Mouse (Mus musculus): ENCODE results near the gene Tmx4. TPM values are rescaled to one million over a fixed set of nuclear protein-coding genes. Genes with fewer than 3 reads are reported as not detected.
"Not testable (repeated sequence)": the region's sequence is repeated elsewhere in the genome, so short reads cannot be mapped to it uniquely, and the experiment has no call there.

Tmx4 gene
- polyA plus RNA-seq, 1 experiment from 2014 or later: 142 TPM

DNA sequence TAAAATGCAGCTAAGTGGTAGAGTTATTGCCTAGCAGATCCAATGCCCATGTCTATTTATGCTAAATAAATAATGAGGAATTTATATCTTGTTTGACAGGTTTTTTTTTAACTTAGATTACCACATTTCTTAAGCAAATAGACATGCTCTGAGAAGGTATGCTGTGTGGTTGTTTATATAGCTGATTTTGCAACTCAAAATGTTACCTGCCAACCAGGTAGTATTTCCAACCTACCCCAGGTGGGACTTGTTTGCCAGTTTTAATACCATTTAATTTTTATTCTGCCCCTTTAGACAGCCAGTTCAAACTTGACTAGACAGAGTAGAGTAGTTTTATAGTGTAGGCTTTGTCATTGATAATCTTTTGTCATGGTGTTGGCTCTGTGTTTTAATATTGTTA is 10.7 kb upstream of the Tmx4 start:
- no peak overlapping the region for H3K9ac ChIP-seq
- H3K27ac ChIP-seq: no peak overlapping the region
- H3K4me3 ChIP-seq (replicated peaks; ENCODE audit: low read length): no peak overlapping the region
- H3K4me1 ChIP-seq (replicated peaks; ENCODE audit: control insufficient read depth, insufficient read depth, low read length): no peaks in the 10 kb centered on the region
- ATAC-seq (ENCODE audit: low FRiP score): no peak
- no peaks in the 10 kb centered on the region for H3K9me3 ChIP-seq (ENCODE audit: control insufficient read depth, low read length)
- DNase-seq (ENCODE audit: low spot score): no peak
- H3K36me3 ChIP-seq (replicated peaks; ENCODE audit: control insufficient read depth, insufficient read depth): no peaks in the 10 kb centered on the region
- no peak overlapping the region for H3K4me2 ChIP-seq (replicated peaks)
- no peaks in the 10 kb centered on the region for H3K27me3 ChIP-seq (ENCODE audit: control insufficient read depth, insufficient read depth, low read length)

DNA sequence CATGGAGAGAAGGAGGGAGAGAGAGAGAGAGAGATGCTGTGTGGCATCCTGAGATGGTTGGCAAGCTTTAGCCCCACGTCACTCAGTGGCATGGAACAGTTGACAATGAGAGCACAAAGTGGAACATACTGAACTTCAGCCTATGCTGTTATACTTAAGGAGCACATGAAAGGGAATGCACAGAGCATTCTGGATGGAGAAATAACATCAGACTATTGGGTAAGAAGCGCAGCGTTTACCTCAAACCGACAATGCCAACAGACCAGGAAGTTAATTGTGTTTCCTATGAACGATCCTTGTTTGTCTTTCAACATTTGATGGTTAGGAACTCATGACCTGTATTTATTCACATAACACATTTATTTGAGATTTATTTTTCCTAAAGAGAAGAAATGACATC is 8.8 kb upstream of the Tmx4 start:
- no peaks in the 10 kb centered on the region for H3K27me3 ChIP-seq (ENCODE audit: control insufficient read depth, insufficient read depth, low read length)
- H3K4me2 ChIP-seq (replicated peaks): no peak overlapping the region
- H3K27ac ChIP-seq: no peak overlapping the region
- no peak overlapping the region for H3K4me3 ChIP-seq (replicated peaks; ENCODE audit: low read length)
- no peaks in the 10 kb centered on the region for H3K9me3 ChIP-seq (ENCODE audit: control insufficient read depth, low read length)
- H3K36me3 ChIP-seq (replicated peaks; ENCODE audit: control insufficient read depth, insufficient read depth): no peaks in the 10 kb centered on the region
- DNase-seq (ENCODE audit: low spot score): no peak
- no peak for ATAC-seq (ENCODE audit: low FRiP score)
- H3K4me1 ChIP-seq (replicated peaks; ENCODE audit: control insufficient read depth, insufficient read depth, low read length): no peaks in the 10 kb centered on the region
- WGBS: 82% methylated on average over 5 of the region's 5 CpGs
- H3K9ac ChIP-seq: no peak overlapping the region

DNA sequence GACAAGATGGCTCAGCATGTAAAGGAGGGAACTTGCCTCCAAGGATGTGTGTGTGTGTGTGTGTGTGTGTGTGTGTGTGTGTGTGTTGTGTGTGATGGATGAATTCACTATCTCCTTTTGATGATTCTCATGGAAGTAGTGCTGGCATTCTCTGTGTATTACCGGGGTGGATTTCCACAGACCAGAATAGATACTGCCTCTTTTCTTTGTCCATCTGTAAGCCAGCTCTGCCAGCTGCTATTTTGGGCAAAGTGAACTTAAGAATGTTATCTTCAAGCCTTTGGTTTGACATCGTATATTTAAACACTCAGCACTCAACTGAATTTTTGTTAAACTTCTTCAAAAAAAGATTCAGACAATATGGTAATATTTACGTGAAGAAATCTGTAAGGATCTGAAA is 5.1 kb upstream of the Tmx4 start:
- no peak overlapping the region for H3K4me2 ChIP-seq (replicated peaks)
- H3K4me1 ChIP-seq (replicated peaks; ENCODE audit: control insufficient read depth, insufficient read depth, low read length): peaks cover 14% of the 10 kb centered on the region
- DNase-seq (ENCODE audit: low spot score) (no peak), ATAC-seq (ENCODE audit: low FRiP score) (no peak)
- no peaks in the 10 kb centered on the region for H3K27me3 ChIP-seq (ENCODE audit: control insufficient read depth, insufficient read depth, low read length)
- H3K9me3 ChIP-seq (ENCODE audit: control insufficient read depth, low read length): no peaks in the 10 kb centered on the region
- WGBS: 93% methylated on average over 3 of the region's 3 CpGs
- H3K36me3 ChIP-seq (replicated peaks; ENCODE audit: control insufficient read depth, insufficient read depth): no peaks in the 10 kb centered on the region
- H3K27ac ChIP-seq: no peak overlapping the region
- H3K4me3 ChIP-seq (replicated peaks; ENCODE audit: low read length): no peak overlapping the region
- no peak overlapping the region for H3K9ac ChIP-seq

DNA sequence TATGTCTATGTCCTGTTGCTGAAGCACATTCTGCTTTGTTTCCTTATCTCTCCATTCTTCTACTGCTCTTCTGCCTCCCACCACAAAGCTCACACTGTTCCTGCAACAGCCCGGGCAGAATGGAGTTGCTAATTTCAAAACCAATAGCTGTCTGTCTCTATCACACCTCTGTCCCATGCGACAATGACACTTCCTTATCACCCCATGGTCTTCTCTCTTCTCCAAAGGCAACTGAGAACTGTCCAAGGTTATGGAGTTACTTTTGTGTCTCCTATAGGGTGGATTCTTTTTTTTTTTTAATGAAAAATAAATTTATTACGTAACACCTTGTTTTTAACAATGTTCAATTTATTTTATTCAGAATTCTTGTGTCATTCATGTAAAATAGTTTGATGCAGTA is 1.8 kb upstream of the Tmx4 start:
- Histone ChIP-seq H3K9ac (no peak overlapping the region), H3K4me2 (replicated peaks) (no peak overlapping the region), H3K4me1 (replicated peaks; ENCODE audit: control insufficient read depth, insufficient read depth, low read length) (peaks cover 30% of the 10 kb centered on the region), H3K36me3 (replicated peaks; ENCODE audit: control insufficient read depth, insufficient read depth) (no peaks in the 10 kb centered on the region; the same call in 1 of the 2 replicates), H3K27me3 (ENCODE audit: control insufficient read depth, insufficient read depth, low read length) (no peaks in the 10 kb centered on the region), H3K9me3 (ENCODE audit: control insufficient read depth, low read length) (no peaks in the 10 kb centered on the region), H3K27ac (peak overlapping the region; percentile 100), H3K4me3 (replicated peaks; ENCODE audit: low read length) (no peak overlapping the region)
- DNase-seq (ENCODE audit: low spot score) (no peak), ATAC-seq (ENCODE audit: low FRiP score) (no peak)
- WGBS: 72% methylated on average over 3 of the region's 3 CpGs

DNA sequence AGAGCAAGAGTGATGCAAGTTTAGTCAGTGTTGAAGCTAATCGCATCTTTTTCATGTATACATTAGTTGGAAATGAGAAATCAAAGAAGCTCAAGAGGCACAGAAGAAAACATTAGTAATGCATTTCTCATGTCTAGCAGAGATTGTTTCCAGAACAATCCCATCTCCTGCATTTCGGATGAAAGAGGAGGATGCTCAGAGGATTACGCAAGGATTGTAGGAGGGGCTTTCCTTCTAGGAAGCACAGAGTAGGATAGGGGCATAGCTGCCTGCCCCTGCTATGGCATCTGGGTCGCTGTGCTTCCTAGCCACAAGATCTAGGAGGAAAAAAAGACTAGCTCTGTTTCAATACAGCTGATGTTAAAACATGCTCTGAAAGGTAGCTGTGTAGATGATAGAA is 1.2 kb upstream of the Tmx4 start:
- Histone ChIP-seq H3K9me3 (ENCODE audit: control insufficient read depth, low read length) (no peaks in the 10 kb centered on the region), H3K36me3 (replicated peaks; ENCODE audit: control insufficient read depth, insufficient read depth) (no peaks in the 10 kb centered on the region; the same call in 1 of the 2 replicates), H3K4me1 (replicated peaks; ENCODE audit: control insufficient read depth, insufficient read depth, low read length) (peaks cover 34% of the 10 kb centered on the region), H3K4me3 (replicated peaks; ENCODE audit: low read length) (no peak overlapping the region), H3K4me2 (replicated peaks) (peak overlapping the region; percentile 56; the same call in 1 of the 2 replicates), H3K9ac (no peak overlapping the region), H3K27me3 (ENCODE audit: control insufficient read depth, insufficient read depth, low read length) (no peaks in the 10 kb centered on the region), H3K27ac (peak overlapping the region; percentile 100)
- no peak for DNase-seq (ENCODE audit: low spot score)
- ATAC-seq (ENCODE audit: low FRiP score): no peak
- WGBS: 32% methylated on average over 4 of the region's 4 CpGs

DNA sequence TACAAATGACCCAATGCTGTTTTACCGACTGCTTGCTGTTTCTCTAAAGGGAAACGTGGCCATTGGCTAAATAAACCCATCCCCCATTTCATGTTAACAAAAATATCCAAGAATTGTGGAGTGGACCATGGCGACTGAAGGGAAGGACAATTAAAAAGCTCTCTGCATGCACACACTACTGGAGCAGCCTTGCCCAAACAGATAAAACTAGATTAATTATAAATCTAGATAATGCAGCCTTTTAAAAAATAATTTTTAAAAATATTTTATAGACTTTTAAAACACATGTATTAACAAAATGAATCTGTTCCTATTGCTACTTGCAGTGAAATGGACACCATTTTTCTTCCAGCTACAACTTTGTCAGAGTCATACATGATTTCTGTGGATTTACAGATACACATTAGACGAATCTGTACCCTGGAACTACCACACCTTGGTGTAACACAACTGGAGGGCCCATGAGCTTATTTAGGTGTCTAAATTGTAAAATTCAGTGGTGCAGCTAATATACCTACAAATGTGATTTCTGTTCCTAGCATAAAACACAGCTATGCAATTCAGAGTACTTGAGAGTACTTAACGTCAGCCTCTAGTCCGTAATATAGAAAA is 462 bp upstream of the Tmx4 start:
- DNase-seq (ENCODE audit: low spot score) (no peak), ATAC-seq (ENCODE audit: low FRiP score) (no peak)
- WGBS: 24% methylated on average over 6 of the region's 6 CpGs
- peak overlapping the region; percentile 95; the same call in 1 of the 2 replicates for H3K9ac ChIP-seq
- H3K27me3 ChIP-seq (ENCODE audit: control insufficient read depth, insufficient read depth, low read length): no peaks in the 10 kb centered on the region
- H3K27ac ChIP-seq: peak overlapping the region; percentile 100
- H3K9me3 ChIP-seq (ENCODE audit: control insufficient read depth, low read length): no peaks in the 10 kb centered on the region
- peak overlapping the region; percentile 84 for H3K4me3 ChIP-seq (replicated peaks; ENCODE audit: low read length)
- peaks cover 39% of the 10 kb centered on the region for H3K4me1 ChIP-seq (replicated peaks; ENCODE audit: control insufficient read depth, insufficient read depth, low read length)
- H3K4me2 ChIP-seq (replicated peaks): peak overlapping the region; percentile 56
- no peaks in the 10 kb centered on the region; the same call in 1 of the 2 replicates for H3K36me3 ChIP-seq (replicated peaks; ENCODE audit: control insufficient read depth, insufficient read depth)

DNA sequence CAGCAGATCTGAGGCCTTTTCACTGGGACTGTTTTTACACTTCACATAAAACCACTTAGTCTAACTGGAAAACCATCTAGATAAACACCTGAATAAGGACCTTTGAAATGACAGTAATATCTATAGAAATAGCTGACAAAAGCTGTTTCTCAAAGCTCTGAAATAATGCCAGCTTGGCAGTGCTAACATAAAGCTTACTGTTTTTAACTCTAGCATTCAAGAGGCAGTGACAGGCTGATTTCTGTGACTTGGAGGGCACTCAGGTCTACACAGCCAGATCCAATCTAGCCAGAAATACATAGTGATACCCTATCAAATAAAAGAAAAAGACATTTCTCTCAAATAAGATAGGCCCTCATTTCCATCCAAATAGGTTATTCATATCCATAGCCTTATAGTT is 1.6 kb downstream of the Tmx4 start:
- Histone ChIP-seq H3K27me3 (ENCODE audit: control insufficient read depth, insufficient read depth, low read length) (no peaks in the 10 kb centered on the region), H3K27ac (peak overlapping the region; percentile 100), H3K4me3 (replicated peaks; ENCODE audit: low read length) (peak overlapping the region; percentile 84), H3K4me2 (replicated peaks) (peak overlapping the region; percentile 56), H3K9ac (peak overlapping the region; percentile 95), H3K9me3 (ENCODE audit: control insufficient read depth, low read length) (no peaks in the 10 kb centered on the region), H3K4me1 (replicated peaks; ENCODE audit: control insufficient read depth, insufficient read depth, low read length) (peaks cover 39% of the 10 kb centered on the region), H3K36me3 (replicated peaks; ENCODE audit: control insufficient read depth, insufficient read depth) (peaks cover 7% of the 10 kb centered on the region)
- no peak for ATAC-seq (ENCODE audit: low FRiP score)
- no peak for DNase-seq (ENCODE audit: low spot score)

DNA sequence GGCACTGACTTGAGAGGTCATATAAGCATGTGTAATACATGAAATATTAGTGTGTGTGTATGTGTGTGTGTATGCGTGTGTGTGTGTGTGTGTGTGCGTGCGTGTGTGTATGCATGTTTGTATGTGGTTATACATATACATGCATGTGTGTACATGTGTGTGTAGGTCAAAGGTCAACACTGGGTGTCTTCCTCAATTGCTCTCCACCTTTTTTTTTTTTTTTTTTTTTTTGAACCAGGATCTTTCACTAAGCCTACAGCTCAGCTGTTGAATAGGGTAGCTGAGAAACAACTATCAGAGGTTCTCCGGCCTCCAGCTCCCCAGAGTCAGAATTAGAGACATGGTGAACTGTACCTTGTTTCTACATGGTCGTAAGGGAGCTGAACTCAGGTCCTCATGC is 2.6 kb downstream of the Tmx4 start:
- Histone ChIP-seq H3K4me2 (replicated peaks) (peak overlapping the region; percentile 56), H3K9me3 (ENCODE audit: control insufficient read depth, low read length) (no peaks in the 10 kb centered on the region), H3K27ac (no peak overlapping the region), H3K9ac (no peak overlapping the region), H3K27me3 (ENCODE audit: control insufficient read depth, insufficient read depth, low read length) (no peaks in the 10 kb centered on the region), H3K36me3 (replicated peaks; ENCODE audit: control insufficient read depth, insufficient read depth) (peaks cover 15% of the 10 kb centered on the region), H3K4me1 (replicated peaks; ENCODE audit: control insufficient read depth, insufficient read depth, low read length) (peaks cover 39% of the 10 kb centered on the region), H3K4me3 (replicated peaks; ENCODE audit: low read length) (peak overlapping the region; percentile 84; the same call in 1 of the 2 replicates)
- WGBS: 92% methylated on average over 5 of the region's 5 CpGs
- DNase-seq (ENCODE audit: low spot score) (no peak), ATAC-seq (ENCODE audit: low FRiP score) (no peak)

DNA sequence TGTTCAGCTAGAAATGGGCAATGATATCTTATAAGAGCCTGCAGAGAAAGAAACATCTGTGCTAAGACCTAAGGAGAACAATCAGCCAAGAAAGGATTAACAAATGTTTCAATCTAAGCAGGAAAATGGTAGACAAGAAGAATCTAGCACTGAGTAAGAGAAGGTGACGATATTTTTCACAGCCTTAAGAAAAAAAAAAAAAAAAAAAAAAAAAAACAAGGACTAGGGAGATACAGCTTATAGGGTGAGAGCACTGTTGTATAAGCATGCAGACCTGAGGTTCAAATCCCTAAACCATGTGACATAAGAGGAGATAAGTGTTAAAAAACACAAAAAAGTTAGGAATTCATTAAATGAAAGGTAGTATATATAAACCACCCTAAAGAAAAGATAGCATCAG is 3.5 kb downstream of the Tmx4 start:
- Histone ChIP-seq H3K4me2 (replicated peaks) (peak overlapping the region; percentile 8; the same call in 1 of the 2 replicates), H3K27me3 (ENCODE audit: control insufficient read depth, insufficient read depth, low read length) (no peaks in the 10 kb centered on the region), H3K36me3 (replicated peaks; ENCODE audit: control insufficient read depth, insufficient read depth) (peaks cover 18% of the 10 kb centered on the region), H3K9ac (no peak overlapping the region), H3K4me3 (replicated peaks; ENCODE audit: low read length) (no peak overlapping the region), H3K4me1 (replicated peaks; ENCODE audit: control insufficient read depth, insufficient read depth, low read length) (peaks cover 36% of the 10 kb centered on the region), H3K27ac (no peak overlapping the region), H3K9me3 (ENCODE audit: control insufficient read depth, low read length) (no peaks in the 10 kb centered on the region)
- ATAC-seq (ENCODE audit: low FRiP score) (no peak), DNase-seq (ENCODE audit: low spot score) (no peak)
- WGBS: 76% methylated on average over 1 of the region's 1 CpGs

DNA sequence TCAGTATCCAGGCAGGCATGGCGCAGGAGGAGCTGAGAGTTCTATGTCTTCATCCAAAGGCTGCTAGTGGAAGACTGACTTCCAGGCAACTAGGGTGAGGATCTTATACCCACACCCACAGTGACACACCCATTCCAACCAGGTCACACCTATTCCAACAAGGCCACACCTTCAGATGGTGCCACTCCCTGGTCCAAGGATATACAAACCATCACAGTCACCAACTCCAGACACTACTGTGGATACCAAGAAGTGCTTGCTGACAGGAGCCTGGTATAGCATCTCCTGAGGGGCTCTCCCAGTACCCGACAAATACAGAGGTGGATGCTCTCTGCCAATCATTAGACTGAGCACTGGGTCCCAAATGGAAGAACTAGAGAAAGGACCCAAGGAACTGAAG is 15.4 kb downstream of the Tmx4 start:
- not testable (repeated sequence) for H3K4me3 ChIP-seq (replicated peaks; ENCODE audit: low read length); H3K9ac ChIP-seq; H3K4me1 ChIP-seq (replicated peaks; ENCODE audit: control insufficient read depth, insufficient read depth, low read length); DNase-seq (ENCODE audit: low spot score); ATAC-seq (ENCODE audit: low FRiP score); H3K4me2 ChIP-seq (replicated peaks); H3K9me3 ChIP-seq (ENCODE audit: control insufficient read depth, low read length); H3K27me3 ChIP-seq (ENCODE audit: control insufficient read depth, insufficient read depth, low read length); H3K27ac ChIP-seq
- 97% methylated on average over 1 of the region's 2 CpGs for WGBS
- peaks cover 15% of the 10 kb centered on the region; the same call in 1 of the 2 replicates for H3K36me3 ChIP-seq (replicated peaks; ENCODE audit: control insufficient read depth, insufficient read depth)
